Mouse (Mus musculus): ENCODE data around the gene Rhod. TPM values are rescaled to one million over a fixed set of nuclear protein-coding genes. Genes with fewer than 3 reads are reported as not detected.
"Not testable (repeated sequence)": the region's sequence is repeated elsewhere in the genome, so short reads cannot be mapped to it uniquely, and the experiment has no call there.

Gene Rhod
- 1 to 10 TPM in 1 of 2 experiments, under 1 TPM in 1; 0.87 to 1.2 TPM for total RNA-seq (2021)

GRCm38 (mm10) chr19:4439161-4439801, at the start of gene Rhod:
Gene Rhod, minus strand, starts transcription at chr19:4439432.
- DNase-seq (ENCODE audit: extremely low spot score in 1 of 2, low spot score in 1 of 2) = no peak

GRCm38 (mm10) chr19:4487877-4488276, 48.6 kb upstream of the Rhod start:
- DNase-seq (ENCODE audit: extremely low spot score in 1 of 2, low spot score in 1 of 2) = no peak

DNA sequence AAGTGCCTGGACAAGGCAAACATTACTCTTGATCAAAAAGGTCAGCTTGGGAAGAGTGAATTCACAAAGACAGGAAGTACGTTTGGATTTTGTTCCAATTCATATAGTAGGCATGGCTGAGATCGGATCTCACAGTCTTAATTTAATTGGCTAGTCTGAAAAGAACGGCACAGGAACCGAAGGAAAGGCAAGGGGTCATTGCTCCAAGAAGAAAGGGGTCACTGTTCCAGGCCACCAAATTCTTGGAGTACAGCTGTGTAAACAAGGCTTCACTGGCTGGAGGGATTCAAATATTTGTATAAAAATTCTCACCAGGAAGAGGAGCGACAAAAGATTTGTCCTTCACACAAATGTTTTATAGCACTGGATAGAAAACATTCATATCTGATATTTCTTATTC, 45.8 kb upstream of the Rhod start:
- DNase-seq (ENCODE audit: extremely low spot score in 1 of 2, low spot score in 1 of 2) = no peak

DNA sequence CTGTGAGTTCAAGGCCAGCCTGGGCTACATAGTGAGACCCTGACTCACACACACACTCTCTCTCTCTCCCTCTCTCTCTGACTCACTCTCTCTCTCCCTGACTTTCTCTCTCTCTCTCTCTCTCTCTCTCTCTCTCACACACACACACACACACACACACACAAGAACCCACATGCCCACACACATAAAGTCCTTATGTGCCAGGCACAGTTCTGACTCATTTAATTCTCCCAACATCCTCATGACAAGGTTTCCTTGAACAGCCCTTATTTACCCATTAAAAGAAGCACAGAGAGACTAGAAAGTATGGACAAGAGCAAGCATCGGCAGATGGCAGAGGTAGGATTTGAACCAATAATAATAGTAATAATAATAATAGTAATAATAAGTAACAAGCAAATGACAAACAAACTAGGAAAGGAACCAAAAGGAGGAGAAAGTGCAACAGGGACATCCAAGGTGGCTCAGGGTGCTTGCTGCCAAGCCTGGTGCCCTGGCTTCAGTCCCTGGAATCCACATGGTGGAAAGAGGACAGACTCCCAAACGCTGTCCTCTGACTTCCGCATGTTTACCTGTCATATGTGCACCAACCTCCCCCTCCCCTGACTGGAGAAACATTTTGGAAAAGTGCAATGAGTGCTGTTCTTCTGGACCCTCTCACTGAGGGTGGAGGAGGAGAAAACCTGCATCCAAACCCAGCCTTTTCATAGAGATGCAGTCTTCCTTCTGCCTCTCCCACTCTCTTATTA, 43.1 kb upstream of the Rhod start:
- DNase-seq (ENCODE audit: extremely low spot score in 1 of 2, low spot score in 1 of 2) = no peak

GRCm38 (mm10) chr19:4481326-4481725, 42.1 kb upstream of the Rhod start:
- DNase-seq (ENCODE audit: extremely low spot score in 1 of 2, low spot score in 1 of 2) = no peak

GRCm38 (mm10) chr19:4480041-4480440, 40.8 kb upstream of the Rhod start:
- DNase-seq (ENCODE audit: extremely low spot score in 1 of 2, low spot score in 1 of 2) = no peak

DNA sequence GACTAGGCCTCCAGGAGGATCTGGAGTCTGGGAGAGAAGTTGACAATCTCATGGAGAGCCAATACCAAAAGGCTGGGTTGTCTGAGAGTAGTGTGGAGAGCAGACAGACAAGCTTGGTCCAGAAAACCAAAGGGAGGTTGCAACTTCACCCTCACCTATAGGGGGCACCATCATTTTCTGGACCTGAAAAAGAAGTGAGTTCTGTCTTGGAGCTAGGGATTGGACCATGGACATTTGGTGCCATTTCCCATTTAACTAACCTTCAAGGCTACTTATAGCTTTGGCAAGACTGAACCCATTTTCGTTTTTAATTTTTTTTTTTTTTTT, 38.9 kb upstream of the Rhod start:
- DNase-seq (ENCODE audit: extremely low spot score in 1 of 2, low spot score in 1 of 2) = no peak

DNA sequence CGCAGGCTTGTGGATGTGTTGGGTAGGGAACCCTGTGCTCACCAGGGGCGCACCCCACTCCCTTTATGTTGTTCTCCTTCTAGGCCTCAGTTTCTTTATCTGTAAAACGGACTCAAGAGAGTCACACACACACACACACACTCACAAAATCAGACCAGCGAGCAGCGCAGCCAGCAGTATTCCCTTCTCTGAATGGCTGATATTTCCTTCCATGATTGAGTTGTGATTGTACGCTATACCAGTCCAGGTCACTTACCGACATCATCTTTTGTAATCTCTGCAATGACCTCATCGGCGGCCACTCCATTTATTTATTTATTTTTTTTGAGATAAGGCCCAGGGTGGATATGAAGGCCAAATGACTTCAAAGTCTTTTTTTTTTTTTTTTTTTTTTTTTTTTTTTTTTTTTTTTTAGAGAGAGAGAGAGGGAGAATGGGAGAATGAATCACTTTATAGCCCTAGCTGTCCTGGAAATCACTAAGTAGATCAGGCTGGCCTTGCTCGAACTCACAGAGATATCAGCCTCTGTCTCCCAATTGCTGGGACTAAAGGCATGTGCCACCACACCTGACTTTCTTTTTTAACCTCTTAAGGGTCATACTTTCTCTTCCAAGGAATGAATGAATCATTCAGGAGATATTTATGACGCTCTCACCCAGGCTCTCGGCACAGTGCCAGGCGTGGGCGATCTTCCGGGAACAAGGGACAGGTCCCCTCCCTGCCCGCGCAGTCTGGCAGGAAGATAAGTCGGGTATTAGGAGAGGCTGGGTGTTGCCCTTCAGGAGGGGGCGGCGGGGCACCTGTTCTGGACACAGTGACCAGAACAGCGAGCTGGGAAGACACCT, 38.3 kb upstream of the Rhod start, which contains the start of gene Syt12:
Gene Syt12 (minus strand): TSS at position 103 of the 845 bp plus-strand sequence.
- DNase-seq (ENCODE audit: extremely low spot score in 1 of 2, low spot score in 1 of 2) = peak in 1 of 2 experiments; percentile 23

DNA sequence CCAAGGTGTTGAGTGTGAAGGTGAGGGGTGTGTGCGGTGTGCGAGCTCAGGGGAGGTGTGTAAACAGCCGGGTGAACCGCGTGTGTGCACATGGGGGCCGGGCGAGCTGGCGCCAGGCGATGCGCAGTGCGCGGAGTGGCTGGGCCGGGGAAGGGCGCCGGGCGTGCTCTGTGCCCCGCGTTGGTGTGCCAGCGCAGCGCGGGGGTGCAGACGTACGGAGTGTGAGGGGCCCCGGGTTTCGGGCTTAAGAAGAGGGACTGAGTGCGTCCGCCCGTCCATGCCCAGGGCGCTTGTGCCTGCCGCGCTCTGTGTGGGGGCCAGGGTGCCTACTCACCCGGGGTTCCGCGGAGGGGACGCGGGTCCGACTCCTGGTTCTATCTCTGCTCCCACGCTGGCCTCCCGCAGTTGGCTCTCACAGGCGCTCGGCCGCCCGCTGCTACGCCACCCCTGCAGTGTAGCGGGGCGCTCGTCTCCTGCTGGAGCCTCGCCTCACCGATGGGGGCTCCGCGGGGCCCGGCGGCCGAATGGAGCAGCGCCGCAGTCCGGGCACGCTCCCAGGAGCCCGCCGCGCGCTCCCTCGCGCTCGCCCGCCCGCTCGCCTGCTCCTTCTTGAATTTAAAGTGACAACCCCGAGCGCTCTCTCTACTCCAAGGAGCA, 37.5 kb upstream of the Rhod start:
- peak; percentile 48 to 59 for DNase-seq (ENCODE audit: extremely low spot score in 1 of 2, low spot score in 1 of 2)

DNA sequence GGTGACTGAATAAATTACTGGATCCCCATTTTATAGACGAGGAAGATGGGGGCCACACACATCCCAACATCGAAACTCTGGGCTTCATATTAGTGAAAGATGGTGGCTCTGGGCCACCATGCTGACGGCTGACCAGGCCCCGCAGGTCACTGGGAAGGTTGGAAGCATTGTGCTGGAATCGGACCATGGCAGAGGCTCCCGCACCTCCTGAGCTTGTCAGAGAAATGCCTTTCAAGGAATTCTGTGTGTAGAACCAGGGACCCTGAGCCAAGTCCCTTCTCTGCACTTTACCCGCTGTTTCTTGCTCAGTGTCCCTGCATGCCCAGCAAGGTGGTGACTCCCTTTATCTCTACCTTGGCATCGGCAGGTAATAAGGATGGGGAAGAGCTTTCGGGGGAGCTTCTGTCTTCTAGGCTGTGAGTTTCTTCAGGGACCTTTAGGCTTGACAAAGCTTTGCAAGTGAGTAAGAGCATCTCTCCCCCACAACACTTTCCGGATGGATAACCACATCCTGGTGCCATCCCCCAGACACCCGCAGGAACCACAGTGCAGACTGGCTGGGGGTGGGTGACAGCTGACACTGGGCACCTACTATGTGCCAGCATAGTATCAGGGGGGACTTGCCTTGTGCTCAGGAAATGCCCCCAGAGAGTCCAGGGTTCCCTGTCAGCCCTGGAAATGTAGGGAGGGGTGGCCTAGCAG, 36.1 kb upstream of the Rhod start:
- DNase-seq (ENCODE audit: extremely low spot score in 1 of 2, low spot score in 1 of 2) = no peak

GRCm38 (mm10) chr19:4474739-4475138, 35.5 kb upstream of the Rhod start:
- DNase-seq (ENCODE audit: extremely low spot score in 1 of 2, low spot score in 1 of 2) = no peak

- DNase-seq (ENCODE audit: extremely low spot score in 1 of 2, low spot score in 1 of 2) = no peak
Measured at GRCm38 (mm10) chr19:4473549-4473948, 34.3 kb upstream of the Rhod start.

DNA sequence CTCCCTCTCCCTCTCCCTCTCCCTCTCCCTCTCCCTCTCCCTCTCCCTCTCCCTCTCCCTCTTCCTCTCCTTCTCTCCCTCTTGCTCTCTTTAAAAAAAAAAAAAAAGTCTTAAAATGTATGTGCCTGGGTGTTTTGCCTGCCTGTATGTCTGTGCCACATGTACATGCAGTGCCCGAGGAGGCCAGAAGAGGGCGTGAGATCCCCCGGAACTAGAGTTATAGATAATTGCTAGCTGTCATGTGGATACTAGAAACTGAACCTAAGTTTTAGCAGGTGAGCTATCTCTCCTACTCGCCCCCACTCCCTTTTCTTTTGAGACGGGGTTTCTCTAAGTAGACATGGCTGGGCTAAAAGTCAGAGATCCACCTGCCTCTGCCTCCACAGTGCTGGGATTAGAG, 29.1 kb upstream of the Rhod start:
- peak in 1 of 2 experiments; percentile 31 for DNase-seq (ENCODE audit: extremely low spot score in 1 of 2, low spot score in 1 of 2)

DNA sequence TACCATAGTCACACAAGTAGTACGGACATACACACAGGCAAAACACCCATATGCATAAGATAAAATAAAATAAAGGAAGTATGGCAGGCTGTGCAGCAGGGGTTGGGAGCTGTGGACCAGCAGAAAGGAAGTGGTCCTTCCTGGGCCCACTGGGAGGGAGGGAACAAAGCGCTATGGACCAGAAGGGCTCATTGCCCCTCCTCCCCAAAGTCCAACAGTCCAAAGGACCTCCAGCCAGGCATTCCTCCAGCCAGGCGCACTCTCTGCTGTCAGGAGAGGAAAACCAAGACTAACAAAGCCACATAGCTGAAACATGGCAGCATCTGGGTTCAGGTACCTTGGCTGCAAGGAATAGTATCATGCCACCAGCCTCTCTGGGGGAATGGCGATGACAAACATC, 25.4 kb upstream of the Rhod start:
- no peak for DNase-seq (ENCODE audit: extremely low spot score in 1 of 2, low spot score in 1 of 2)

DNA sequence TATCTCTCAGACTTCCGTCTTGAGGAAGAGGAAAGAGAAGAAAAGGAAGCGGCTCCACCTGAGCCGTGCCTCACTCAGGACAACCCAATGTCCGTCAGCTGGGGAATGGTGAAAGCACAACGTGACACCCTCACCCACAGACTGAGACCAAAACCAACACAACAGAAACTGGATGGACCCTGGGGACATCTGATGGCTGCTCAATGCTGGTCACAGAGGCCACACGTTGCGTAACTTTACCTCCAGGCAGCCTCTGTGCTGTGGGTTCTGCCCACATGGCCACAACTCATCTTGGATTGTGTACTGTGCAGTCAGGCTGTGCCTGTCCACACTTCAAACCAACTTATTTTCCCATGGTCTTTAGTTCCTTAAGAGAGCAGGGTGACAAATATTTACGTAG, 22.7 kb upstream of the Rhod start:
- DNase-seq (ENCODE audit: extremely low spot score in 1 of 2, low spot score in 1 of 2) = no peak

DNA sequence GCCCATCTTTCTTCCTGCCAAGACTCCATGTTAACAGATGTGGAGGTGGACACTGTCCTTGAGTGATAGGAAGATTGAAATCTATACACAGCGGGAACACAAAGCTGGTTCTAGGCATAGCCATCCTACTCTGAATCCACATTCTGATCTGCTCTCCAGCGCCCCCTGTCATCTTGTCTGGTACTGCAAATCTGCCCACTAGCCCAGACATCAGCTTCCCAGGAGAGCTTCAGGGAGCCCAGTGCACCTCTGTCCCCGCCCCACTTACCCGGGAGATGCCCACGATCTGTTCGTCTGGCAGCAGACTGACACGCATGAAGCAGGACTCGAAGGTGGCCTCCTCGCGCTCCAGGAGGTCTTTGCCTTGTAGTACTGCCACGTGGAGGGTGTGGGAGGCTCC, 17.0 kb upstream of the Rhod start:
- peak; percentile 46 to 75 for DNase-seq (ENCODE audit: extremely low spot score in 1 of 2, low spot score in 1 of 2)

- DNase-seq (ENCODE audit: extremely low spot score in 1 of 2, low spot score in 1 of 2) = no peak
Measured at GRCm38 (mm10) chr19:4455071-4455800, 16.0 kb upstream of the Rhod start.

DNA sequence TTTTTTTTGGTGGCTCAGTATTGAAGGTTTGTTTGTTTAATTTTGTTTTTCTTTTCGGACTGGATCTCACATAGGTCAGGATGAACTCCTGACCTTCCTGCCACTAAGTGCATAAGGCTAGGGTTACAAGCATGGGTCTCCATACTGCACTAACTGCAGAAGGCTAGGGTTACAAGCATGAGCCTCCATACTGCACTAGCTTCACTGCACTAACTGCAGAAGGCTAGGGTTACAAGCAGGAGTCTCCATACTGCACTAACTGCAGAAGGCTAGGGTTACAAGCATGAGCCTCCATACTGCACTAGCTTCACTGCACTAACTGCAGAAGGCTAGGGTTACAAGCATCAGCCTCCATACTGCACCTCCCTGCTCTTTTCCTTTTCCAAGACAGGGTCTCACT, 14.8 kb upstream of the Rhod start:
- not testable (repeated sequence) for DNase-seq (ENCODE audit: extremely low spot score in 1 of 2, low spot score in 1 of 2)

DNA sequence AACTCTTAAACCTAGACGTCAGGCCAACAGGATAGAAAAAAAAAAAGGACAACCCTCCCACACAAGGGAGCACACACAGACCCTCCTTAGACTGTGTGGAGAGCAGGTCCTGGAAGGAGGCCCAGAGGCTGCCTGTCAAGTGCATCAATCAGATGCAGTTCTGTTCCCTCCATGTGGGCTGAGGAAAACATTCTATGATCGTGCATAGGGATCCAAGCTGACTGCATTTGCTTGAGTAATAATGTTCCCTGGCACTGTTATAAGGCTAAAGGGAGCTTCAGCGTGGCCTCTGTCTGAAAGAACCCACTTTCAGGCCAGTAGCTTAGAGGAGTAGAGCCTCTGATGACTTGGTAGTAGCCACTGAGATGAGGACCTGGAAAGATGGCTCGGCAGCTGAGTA, 13.3 kb upstream of the Rhod start:
- no peak for DNase-seq (ENCODE audit: extremely low spot score in 1 of 2, low spot score in 1 of 2)
